Mouse (Mus musculus) thymus, adult 18-20 months (tissue): ENCODE results near the gene Slc39a7.

Experiments
- DNase-seq, 2 experiments: peaks; one replicate each; pipeline ENCODE4 v3.0.0; 2022; ENCODE audit warnings: mixed read lengths in 2 of 2

The Slc39a7 gene

DNA sequence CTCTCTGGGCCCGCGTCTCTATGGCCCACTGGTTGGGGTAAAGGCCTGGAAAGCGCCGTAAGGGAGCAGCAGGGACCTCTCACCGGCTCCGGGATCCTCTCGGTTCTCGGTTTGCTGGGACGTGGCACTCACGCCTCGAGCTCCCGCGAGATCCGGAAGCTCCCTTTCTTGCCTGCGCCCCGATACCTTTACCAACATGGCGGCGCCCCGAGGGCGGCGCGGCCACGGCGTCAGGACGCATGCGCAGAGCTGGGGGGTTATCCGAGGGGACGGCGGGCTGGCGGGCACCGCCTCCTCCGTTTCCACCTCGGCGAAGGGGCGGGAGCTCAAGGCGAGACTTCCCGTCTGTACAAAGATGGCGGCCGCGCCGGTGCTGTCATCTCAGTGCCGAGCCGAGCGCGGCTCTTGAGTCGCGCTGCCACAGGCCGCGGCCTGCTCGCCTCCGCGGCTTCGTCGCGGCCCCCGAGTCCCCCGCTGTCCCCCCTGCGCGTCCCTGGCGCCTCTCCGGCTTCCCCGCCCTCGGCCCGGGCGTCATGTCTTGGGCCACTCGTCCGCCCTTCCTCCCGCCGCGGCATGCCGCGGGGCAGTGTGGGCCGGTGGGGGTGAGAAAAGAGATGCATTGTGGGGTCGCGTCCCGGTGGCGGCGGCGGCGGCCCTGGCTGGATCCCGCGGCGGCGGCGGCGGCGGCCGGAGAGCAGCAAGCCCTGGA is at the start of gene Slc39a7, which contains the start of gene Rxrb:
Gene Slc39a7 (minus strand): TSS at position 218 of the 709 bp plus-strand sequence.
Gene Rxrb (plus strand): TSS at position 348 of the 709 bp plus-strand sequence.
- DNase-seq: peak; percentile 97

DNA sequence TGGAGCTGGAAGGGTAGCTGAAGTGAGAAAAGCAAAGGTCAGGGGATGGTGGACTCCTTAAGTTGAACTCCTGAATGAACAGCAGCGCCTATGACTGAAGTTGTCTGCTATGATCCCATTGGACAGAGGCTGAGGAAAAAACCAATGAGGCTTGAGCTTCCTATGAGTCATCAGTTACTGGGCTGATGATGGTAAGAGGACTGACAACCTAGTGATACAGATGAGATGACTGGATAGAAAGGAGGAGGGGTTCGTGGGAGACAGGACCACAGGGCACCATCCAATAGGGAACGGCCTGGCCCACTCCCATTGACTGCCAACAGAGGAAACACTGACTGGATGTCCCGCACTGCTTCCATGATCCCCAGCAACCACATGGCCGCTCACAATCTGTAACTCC is 48.1 kb upstream of the Slc39a7 start:
- DNase-seq: no peak

DNA sequence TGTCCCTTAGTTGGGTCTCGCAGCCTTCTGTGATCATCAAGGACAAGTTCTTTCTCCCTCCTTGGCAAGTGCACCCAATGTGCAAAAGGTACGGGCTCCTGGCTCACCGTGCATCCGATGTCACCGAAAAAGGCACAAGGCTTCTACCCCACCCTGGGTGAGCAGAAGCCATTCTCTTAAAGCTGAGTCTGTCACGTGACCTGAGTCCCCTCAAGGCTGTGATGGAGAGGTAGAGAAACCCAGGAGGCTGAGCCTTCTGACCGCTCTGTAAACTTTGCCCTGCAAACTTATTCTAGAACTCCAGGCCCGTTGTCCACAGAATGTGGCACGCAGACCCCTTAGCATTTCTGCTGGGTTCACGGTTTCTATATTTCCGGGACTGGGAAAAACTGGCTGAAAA is 47.5 kb upstream of the Slc39a7 start:
- no peak for DNase-seq

GRCm38 (mm10) chr17:34078148-34078547 is 46.7 kb upstream of the Slc39a7 start:
- no peak for DNase-seq

GRCm38 (mm10) chr17:34077549-34077948 is 46.1 kb upstream of the Slc39a7 start:
- peak in 1 of 2 experiments; percentile 34 for DNase-seq

GRCm38 (mm10) chr17:34075271-34075670 is 43.8 kb upstream of the Slc39a7 start:
- DNase-seq: peak in 1 of 2 experiments; percentile 38

DNA sequence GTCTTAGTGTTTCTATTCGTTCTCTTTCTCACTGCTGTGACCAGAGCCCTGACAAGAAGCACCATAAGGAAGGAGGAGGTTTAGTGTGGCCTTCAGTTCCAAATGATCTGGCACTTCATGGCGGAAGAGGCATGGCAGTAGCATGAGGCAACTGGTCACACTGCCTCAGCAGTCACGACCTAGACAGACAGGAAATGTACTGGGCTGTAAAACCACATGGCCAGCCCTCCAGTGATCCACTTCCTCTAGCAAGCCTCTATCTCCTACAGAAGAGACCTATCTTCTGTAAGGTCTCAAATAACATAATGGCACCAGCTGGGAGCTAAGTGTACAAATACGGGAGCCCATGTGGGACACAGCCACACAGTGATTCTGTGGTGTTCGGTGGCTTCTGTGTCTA is 40.6 kb upstream of the Slc39a7 start:
- no peak for DNase-seq

DNA sequence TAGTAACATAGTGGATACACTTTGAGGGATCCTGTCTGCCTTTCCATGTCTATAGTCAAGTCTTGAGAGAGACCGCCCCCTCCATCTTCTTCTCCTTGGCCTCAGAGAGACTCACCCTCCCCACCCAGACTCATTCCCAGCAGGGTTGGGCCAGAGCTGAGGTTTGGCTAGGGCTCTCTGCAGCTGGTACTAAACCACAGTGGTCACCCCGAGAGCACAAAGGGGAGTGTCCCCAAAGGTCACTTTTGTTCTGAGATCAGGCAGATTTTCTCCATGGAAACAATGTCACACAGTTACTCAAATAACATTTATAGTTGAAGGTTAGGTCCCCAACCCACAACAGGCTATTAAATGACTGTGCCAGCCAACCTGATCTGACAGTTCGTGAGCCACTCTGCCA is 37.4 kb upstream of the Slc39a7 start:
- no peak for DNase-seq

- DNase-seq: no peak
Measured at GRCm38 (mm10) chr17:34057224-34057623, 25.7 kb upstream of the Slc39a7 start.

DNA sequence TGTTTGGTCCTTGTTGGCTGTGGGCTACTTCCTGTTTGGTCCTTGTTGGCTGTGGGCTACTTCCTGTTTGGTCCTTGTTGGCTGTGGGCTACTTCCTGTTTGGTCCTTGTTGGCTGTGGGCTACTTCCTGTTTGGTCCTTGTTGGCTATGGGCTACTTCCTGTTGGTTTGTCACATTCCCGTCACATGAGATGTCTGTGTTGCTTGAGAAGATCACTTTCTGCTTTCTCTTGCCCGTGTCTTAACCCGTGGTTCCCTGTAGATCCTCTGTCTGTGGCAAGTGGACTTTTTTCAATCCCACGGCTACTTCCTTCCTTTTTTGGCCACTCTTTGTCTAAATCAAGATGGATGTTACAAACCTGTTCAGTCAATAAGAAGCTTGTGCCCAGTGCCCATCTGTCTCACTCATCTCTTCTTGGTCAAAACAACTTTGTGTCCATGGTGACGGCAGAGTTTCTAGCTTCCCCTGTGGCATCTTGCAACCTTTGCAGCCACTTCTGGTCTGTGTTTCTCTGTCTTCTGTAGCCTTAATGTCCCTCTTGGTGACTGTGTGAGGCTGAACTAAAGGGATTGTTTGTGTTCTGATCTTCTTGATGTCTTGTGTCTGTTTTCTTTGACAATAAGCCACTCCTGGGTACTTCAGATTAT is 16.0 kb upstream of the Slc39a7 start:
- no peak for DNase-seq

- no peak for DNase-seq
Measured at GRCm38 (mm10) chr17:34045941-34046340, 14.5 kb upstream of the Slc39a7 start.

- DNase-seq: no peak
Measured at GRCm38 (mm10) chr17:34039562-34040450, 8.3 kb upstream of the Slc39a7 start.

DNA sequence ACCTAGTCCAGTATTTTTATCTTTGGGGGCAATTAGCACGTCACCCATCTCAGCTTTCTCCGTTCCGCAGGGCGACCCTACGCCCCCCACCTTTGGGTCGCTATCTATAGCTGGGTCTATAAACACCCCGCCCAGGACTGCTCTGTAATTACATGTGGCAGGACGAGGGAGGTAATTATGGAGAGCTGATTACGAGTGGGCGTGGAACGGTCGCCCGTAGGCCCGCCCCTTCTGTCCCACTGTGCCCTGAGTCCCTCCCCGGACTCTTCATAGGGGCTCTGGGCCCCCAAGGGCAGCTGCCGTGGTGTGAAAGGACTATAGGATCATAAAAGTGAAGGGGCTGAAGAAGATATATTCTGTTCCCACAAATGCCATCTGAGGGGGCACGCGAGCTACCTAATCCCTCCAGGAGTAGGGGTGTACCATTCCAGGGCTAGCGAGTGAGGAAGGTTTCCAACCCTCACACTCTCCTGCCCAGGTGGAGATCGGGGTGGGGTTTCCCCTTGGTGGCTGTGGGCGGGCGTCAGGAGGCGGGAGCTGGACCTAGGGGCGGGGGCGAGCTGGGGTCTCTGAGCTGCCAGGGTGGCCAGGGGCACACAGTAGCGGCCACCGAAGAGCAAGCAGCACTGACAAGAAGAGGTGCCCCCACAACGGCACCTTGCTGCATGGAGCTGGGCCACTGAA is 7.5 kb upstream of the Slc39a7 start, which contains the start of gene Col11a2:
Gene Col11a2 (plus strand): TSS at position 560 of the 684 bp plus-strand sequence.
- DNase-seq: no peak

DNA sequence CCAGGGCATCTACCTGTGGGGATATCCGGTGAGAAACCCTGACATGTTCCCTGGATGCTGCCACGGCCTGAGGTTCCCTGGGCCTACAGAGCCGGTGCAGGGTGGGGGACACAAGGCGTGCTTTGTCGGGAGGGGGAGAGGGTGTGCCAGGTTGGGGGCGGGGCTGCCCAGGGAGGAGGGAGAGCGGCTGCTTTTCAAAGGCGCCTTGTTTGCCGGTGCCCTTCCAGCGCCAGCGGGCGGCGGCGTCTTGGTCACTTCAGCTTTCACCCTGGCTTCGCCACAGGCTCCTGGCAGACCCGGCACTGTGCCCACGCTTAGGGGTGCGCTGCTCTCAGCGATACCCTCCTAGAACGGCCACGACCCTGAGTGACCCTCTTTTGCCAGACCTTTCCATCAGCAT is 7.0 kb upstream of the Slc39a7 start:
- no peak for DNase-seq

- DNase-seq: no peak
Measured at GRCm38 (mm10) chr17:34037241-34037640, 5.8 kb upstream of the Slc39a7 start.

GRCm38 (mm10) chr17:34036647-34037046 is 5.2 kb upstream of the Slc39a7 start:
- no peak for DNase-seq

GRCm38 (mm10) chr17:34035517-34035916 is 4.0 kb upstream of the Slc39a7 start:
- no peak for DNase-seq

- DNase-seq: peak in 1 of 2 experiments; percentile 64
Measured at GRCm38 (mm10) chr17:34034064-34034463, 2.6 kb upstream of the Slc39a7 start.

DNA sequence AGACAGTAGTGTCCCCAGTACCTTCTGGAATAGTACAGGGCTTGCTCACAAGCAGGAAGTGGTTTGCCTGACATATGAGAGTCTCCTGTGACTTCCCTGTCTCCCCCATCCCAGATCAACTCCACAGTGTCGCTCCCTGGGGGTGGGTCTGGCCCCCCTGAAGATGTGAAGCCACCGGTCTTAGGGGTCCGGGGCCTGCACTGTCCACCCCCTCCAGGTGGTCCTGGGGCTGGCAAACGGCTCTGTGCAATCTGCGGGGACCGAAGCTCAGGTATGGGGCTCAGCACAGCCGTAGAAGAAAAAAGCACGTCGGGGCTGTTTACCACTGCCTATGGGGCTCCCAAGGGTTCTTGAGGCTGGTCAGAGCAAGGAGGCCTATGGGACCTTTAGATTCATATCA is 2.0 kb upstream of the Slc39a7 start:
- peak in 1 of 2 experiments; percentile 30 for DNase-seq

DNA sequence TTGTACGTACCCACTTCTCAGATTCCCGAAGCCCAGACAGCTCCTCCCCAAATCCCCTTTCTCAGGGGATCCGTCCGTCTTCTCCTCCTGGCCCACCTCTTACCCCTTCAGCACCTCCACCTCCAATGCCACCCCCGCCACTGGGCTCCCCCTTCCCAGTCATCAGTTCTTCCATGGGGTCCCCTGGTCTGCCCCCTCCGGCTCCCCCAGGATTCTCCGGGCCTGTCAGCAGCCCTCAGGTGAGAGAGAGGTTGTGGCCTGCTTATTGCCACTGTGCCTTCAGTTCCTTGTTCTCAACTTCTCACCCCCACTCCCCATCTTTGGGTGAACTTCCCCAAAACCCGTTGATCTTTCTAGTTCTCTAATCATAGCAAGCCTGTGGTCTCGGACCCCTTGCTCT is 1.3 kb upstream of the Slc39a7 start:
- peak in 1 of 2 experiments; percentile 52 for DNase-seq

GRCm38 (mm10) chr17:34032174-34032632 is 721 bp upstream of the Slc39a7 start:
- DNase-seq: peak; percentile 65 to 74

GRCm38 (mm10) chr17:34030861-34031326 is 588 bp downstream of the Slc39a7 start:
- DNase-seq: peak in 1 of 2 experiments; percentile 46
